Mouse (Mus musculus) lung, adult 2 months (tissue): ENCODE measurements around the gene Wif1.

Experiments
- CTCF ChIP-seq: fragments of 200-500 bp; IDR thresholded peaks from 2 replicates; pipeline ENCODE4 v1.5.1; 2011; ENCODE audit warnings: mild to moderate bottlenecking, low read length, control low read depth; ENCODE audit not compliant: insufficient read depth
- POLR2A ChIP-seq: fragments of 200-500 bp; IDR thresholded peaks from 2 replicates; pipeline ENCODE4 v1.6.1; 2011; ENCODE audit warnings: low read depth, mild to moderate bottlenecking, control low read depth, low read length, borderline replicate concordance; ENCODE audit errors: extremely low read depth

- TF ChIP-seq CTCF (no peak), POLR2A (no peak)
Measured at GRCm38 (mm10) chr10:121116115-121116514, 82.4 kb downstream of the Wif1 start.
